Mouse (Mus musculus) urinary bladder, adult 2 months (tissue): Measurements from ENCODE around the gene Sirt4. TPM values are rescaled to one million over a fixed set of nuclear protein-coding genes. Genes with fewer than 3 reads are reported as not detected.

ENCODE experiments used
- DNase-seq: peaks from one replicate; pipeline ENCODE4 v3.0.0; 2022; ENCODE audit warnings: low spot score
- polyA plus RNA-seq: library from polyadenylated mRNA; depleted of rRNA; stranded (reverse); fragments of >200 nt; gene quantifications from 2 replicates; pipeline ENCODE4 v1.2.3, GENCODE M21; 2012

The Sirt4 gene
- polyA plus RNA-seq, 1 experiment = 75.8 TPM

DNA sequence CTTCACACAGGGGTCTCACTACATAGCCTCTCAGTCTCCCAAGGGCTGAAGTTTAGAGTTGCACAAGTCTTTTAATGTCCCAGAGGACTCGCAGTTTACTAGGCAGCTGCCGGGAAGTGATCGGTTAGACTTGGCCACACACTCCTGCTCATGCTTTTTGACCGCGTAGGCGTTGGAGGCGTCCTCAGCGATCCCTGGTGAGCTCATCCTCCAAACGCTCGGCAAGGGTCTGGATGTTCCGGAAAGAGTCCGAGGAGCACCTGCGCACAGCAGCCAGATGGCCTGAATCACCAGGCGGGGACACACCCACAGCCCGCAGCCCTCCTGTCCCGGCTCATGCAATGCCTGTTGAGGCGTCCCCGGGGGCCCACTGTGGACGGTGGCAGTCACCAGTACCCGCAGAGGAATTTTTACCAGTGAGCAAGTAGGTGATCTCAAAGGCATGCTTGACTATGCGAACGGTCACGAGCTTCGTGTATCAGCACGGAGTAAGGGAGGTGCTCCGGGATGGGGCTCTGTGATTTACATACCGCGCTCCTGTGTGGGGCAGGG lies 7.3 kb upstream of the Sirt4 start:
- DNase-seq = peak; percentile 61

GRCm38 (mm10) chr5:115491076-115491475 lies 6.6 kb upstream of the Sirt4 start:
- no peak for DNase-seq

- no peak for DNase-seq
Observed at GRCm38 (mm10) chr5:115490638-115491000, 6.1 kb upstream of the Sirt4 start.

GRCm38 (mm10) chr5:115489699-115490637 lies 5.4 kb upstream of the Sirt4 start:
- peak; percentile 79 for DNase-seq

GRCm38 (mm10) chr5:115488841-115489698 lies 4.5 kb upstream of the Sirt4 start:
- DNase-seq = peak; percentile 72

DNA sequence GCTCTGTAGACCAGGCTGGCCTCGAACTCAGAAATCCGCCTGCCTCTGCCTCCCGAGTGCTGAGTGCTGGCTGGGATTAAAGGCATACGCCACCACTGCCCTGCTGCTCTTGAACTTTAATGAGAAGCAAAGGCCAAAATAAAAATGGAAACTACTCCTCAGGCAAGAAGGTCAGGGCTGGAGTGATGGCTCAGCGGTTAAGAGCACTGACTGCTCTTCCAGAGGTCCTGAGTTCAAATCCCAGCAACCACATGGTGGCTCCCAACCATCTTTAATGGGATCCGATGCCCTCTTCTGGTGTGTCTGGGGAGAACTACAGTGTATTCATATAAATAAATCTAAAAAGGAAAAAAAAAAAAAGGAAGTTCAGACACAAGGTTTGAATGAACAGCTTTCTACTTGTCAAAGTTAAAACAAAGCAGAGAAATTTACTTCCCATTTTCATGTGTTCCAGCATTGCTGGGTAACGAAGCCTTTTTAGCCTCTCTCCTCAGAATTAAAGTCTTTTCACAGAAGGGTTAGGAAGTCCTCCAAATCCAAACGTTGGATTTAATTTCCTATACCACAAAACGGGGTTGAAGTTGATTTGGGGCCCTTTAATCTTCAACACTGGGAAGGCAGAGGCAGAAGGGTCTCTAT lies 3.5 kb upstream of the Sirt4 start:
- no peak for DNase-seq

GRCm38 (mm10) chr5:115487353-115487752 lies 2.8 kb upstream of the Sirt4 start:
- no peak for DNase-seq

GRCm38 (mm10) chr5:115486726-115487125 lies 2.2 kb upstream of the Sirt4 start:
- no peak for DNase-seq

DNA sequence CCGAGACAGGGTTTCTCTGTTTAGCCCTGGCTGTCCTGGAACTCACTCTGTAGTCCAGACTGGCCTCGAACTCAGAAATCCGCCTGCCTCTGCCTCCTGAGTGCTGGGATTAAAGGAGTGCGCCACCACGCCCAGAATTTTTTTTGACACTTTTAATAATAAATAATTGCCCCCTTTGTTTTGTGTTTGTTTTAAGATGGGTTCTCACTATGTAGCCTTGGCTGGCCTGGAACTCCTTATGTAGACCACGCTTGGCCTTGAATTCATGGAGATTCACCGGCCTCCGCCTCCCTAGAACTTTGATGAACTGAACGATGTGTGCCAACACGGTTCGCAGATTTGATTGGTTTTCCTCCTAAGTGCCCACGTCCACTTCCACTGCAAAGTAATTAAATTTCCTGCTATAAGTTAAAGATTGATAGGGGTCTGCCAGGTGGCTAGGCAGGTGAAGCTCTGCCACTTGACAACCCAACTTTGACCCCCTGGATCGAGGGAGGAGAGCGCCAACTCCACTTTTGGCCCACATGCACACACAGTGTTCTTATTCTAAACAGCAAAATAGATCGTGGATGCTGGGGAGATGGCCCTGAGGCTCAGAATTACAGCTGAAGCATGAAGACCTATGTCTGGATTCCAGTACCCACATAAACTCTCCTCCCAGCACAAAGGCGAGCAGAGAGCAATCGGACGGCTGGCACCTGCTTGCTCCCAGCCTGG lies 1.1 kb upstream of the Sirt4 start:
- DNase-seq = no peak

GRCm38 (mm10) chr5:115484996-115485395 lies 471 bp upstream of the Sirt4 start:
- DNase-seq = no peak

- no peak for DNase-seq
Observed at GRCm38 (mm10) chr5:115483385-115483784, 1.1 kb downstream of the Sirt4 start.

DNA sequence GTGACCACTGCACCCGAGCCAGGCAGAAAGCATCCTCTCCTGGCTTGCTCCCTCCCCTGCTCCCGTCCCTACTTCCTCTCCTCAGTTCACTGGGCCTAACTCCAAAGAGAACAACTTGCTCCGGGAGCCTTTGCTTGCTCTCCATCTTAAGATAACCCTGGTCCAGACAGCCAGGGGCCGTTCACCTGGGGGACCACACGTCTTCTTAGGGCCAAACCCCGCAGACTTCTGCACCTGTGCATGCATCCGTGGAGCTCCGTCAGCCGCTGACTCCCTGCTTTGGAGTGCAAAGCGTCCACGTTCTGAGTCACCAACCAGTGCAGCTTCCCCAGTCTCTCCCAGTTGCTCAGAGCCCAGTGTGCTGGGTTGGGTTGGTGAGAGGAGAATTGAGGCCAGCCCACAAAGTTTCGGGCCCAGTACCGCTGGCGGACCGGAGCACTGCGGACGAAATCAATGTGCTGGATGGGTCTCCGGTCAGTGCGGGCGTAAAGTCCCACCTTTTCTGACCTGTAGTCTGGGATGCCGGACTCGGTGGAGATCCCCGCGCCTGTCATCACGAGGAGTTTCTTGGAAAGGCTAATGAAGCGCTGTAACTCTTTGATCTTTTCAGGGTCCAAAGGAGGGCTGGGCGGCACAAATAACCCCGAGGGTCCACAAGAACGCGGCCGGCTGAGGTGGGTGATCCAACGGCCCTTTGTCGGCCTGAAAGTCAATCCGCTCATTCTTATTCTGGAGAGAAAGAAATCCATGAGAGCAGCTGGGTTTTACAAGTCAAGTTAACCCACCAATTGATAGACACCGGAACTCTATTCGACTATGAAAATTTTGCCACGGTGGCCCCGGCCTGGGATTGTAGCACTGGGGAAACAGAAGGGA lies 1.9 kb downstream of the Sirt4 start:
- DNase-seq = no peak

- DNase-seq = no peak
Observed at GRCm38 (mm10) chr5:115480101-115480500, 4.4 kb downstream of the Sirt4 start.

DNA sequence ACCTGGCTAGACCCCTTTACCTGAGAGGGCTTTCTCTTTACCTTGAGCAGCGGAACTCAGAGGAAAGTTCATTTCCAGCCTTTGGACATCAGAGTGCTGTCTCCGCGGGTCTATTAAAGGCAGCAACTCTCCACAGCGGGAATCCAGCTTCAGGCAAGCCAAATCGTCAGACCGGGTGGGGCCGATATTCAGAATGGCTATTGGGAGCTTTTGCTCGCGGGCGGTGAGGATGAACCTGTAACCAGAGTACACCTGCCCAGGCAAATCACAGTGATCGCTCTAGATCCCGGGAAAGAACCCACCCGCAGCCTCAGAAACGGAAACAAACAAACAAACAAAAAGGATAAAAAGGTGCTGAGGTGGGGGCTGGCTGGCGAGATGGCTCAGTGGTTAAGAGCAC lies 5.0 kb downstream of the Sirt4 start:
- no peak for DNase-seq

DNA sequence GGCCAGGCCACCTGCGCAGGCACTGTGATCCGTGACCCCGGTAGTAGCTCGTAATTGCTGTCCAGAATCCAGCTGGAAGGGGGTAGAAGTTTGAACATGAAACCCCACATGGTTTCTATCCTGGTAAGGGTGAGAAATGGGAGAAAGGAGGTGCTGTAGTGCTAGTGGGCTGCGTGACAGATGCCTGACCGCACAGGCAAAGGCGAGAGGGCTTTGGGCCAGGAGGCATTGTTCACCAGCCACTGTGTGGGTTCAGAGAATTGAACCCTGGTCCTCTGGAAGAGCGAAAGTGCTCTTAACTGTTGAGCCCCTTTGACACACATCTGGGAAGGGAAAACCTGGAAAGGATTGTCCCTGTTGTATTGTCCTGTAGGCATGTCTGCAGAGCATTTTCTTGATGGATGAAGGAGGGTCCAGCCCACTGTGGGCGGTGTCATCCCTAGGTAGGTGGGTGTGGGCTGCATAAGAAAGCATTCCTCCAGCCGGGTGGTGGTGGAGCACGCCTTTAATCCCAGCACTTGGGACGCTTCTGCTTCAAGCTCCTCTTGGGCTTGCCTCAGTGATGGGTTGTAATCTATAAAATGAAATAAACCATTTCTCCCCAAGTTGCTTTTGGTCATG lies 8.3 kb downstream of the Sirt4 start:
- no peak for DNase-seq

DNA sequence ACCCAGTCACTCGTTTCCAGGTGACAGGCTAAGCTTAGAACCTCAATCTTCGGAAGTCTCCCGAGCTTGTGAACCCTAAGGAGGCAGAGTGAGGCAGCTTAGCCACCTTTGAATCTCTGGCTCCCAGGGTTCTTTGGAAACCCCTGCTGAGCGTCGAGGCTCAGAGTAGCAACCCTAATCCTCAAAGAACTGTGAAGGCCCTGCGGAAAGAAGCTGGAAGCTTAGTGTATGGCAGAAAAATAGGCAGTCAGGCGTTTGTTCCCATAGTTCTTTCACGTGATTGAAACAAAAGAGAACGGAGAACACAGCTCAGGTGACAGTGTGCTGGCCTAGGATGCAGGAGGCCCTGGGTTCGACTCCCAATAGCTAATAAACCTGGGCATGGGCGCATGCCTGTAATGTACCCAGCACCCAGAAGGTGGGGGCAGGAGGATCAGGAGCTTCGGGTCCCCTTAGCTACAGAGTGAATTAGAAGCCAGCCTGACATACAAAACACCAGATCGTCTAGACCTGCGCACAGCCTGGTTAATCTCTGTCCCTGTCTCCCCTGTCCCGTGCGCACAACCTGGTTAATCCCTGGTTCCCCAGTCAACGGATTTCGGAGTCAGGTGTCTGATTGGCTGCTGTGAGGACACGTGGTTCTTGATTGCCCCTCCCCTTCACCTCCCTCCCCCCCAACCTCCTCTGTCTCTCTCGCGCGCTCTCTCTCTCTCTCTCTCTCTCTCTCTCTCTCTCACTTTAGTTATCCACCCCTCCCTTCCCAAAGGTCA lies 9.0 kb downstream of the Sirt4 start:
- no peak for DNase-seq

DNA sequence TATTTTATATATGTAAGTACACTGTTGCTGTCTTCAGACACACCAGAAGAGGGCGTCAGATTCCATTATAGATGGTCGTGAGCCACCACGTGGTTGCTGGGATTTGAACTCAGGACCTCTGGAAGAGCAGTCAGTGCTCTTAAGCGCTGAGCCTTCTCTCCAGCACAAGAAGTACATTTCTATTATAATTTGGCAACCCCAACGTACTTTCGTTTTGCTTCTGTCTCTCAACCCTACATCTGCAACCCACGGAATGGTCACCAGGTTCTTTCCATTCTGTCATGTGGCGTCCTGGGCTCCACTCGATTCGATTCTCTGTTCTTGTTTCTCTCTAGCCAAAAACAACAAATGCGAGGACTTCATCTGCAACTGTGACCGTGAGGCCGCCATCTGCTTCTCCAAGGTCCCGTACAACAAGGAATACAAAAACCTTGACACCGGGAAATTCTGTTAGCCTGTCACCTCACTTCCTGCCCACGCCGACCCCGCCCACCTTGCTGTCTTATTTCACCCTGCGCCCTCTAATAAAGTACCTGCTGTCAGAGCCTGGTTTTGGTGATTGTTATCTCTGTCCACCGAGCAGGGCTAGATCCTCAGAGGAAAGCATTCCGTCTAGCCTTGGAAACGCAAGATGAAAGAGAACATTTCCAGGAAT lies 10.2 kb downstream of the Sirt4 start:
- no peak for DNase-seq

- DNase-seq = no peak
Observed at GRCm38 (mm10) chr5:115473191-115473590, 11.3 kb downstream of the Sirt4 start.
